Mouse (Mus musculus) liver, adult 2 months (tissue): ENCODE measurements around the gene Rcc1l. TPM values are rescaled to one million over a fixed set of nuclear protein-coding genes. Genes with fewer than 3 reads are reported as not detected.

ENCODE experiments used
- DNase-seq: peaks from one replicate; pipeline ENCODE4 v3.0.0-alpha.2; 2011; ENCODE audit warnings: low read depth, low spot score; ENCODE audit errors: extremely low read depth
- H3K27ac ChIP-seq: fragments of 200-500 bp; replicated peaks from 2 replicates; pipeline ENCODE4 v1.5.1; 2012; ENCODE audit warnings: low read depth, mild to moderate bottlenecking, control low read depth, inconsistent platforms, low read length; ENCODE audit not compliant: insufficient read depth
- H3K27me3 ChIP-seq: fragments of 200-500 bp; 2 replicates; pipeline ENCODE4 v1.6.1; 2012; ENCODE audit warnings: mild to moderate bottlenecking, moderate library complexity, low read length, inconsistent platforms; ENCODE audit not compliant: control insufficient read depth, insufficient read depth
- H3K36me3 ChIP-seq: fragments of 200-500 bp; 2 replicates; pipeline ENCODE4 v1.6.1; 2012; ENCODE audit warnings: low read length, inconsistent platforms; ENCODE audit not compliant: control insufficient read depth, insufficient read depth
- H3K4me1 ChIP-seq: fragments of 200-500 bp; 2 replicates; pipeline ENCODE4 v1.6.1; 2011; ENCODE audit warnings: low read length; ENCODE audit not compliant: control insufficient read depth, insufficient read depth
- H3K4me3 ChIP-seq: fragments of 200-500 bp; 2 replicates; pipeline ENCODE4 v1.5.1; 2011; ENCODE audit warnings: low read depth, mild to moderate bottlenecking, control low read depth, low read length, moderate library complexity; ENCODE audit not compliant: insufficient read depth
- H3K79me2 ChIP-seq: fragments of 200-500 bp; 2 replicates; pipeline ENCODE4 v1.6.1; 2012; ENCODE audit warnings: inconsistent platforms, mild to moderate bottlenecking, low read length, moderate library complexity; ENCODE audit not compliant: control insufficient read depth, insufficient read depth
- H3K9ac ChIP-seq: fragments of 200-500 bp; 2 replicates; pipeline ENCODE4 v1.6.1; 2012; ENCODE audit warnings: low read depth, mild to moderate bottlenecking, control low read depth, inconsistent platforms, low read length
- CTCF ChIP-seq: fragments of 200-500 bp; IDR thresholded peaks from 2 replicates; pipeline ENCODE4 v1.5.1; 2011; ENCODE audit warnings: low read depth, low read length, control low read depth
- POLR2A ChIP-seq: fragments of 200-500 bp; IDR thresholded peaks from 2 replicates; pipeline ENCODE4 v1.6.1; 2011; ENCODE audit warnings: low read length, control low read depth; ENCODE audit not compliant: insufficient read depth; ENCODE audit errors: extremely low read depth
- WGBS: fragments of 180-500 bp; shearing (Covaris S2); methylation state at CpG from one replicate; pipeline ENCODE4 v1.1.7; 2018; 5-methylcytosine and 5-hydroxymethylcytosine counted together
- polyA plus RNA-seq: library from polyadenylated mRNA; depleted of rRNA; stranded (reverse); fragments of >200 nt; gene quantifications from 2 replicates; pipeline ENCODE4 v1.2.3, GENCODE M21; 2012
- total RNA-seq: library from RNA; depleted of rRNA; stranded (reverse); fragments of >200 nt; gene quantifications from 2 replicates; pipeline ENCODE4 v1.2.3, GENCODE M21; 2014

Rcc1l gene
- total and polyA plus RNA-seq, 2 experiments, result 9.9 to 16.4 TPM

GRCm38 (mm10) chr5:134137933-134138332 is 38.6 kb downstream of the Rcc1l start:
- no peaks in the 10 kb centered on the region for H3K27me3 ChIP-seq
- H3K79me2 ChIP-seq, result no peaks in the 10 kb centered on the region
- H3K4me1 ChIP-seq, result no peaks in the 10 kb centered on the region
- H3K9ac ChIP-seq, result no peak overlapping the region
- DNase-seq, result no peak
- H3K27ac ChIP-seq, result no peak overlapping the region
- no peak overlapping the region for H3K4me3 ChIP-seq
- H3K36me3 ChIP-seq, result no peaks in the 10 kb centered on the region
- no peak for TF ChIP-seq POLR2A
- TF ChIP-seq CTCF, result no peak
- 93% methylated on average over 5 of the region's 5 CpGs for WGBS

GRCm38 (mm10) chr5:134136022-134136421 is 40.6 kb downstream of the Rcc1l start:
- no peaks in the 10 kb centered on the region for H3K27me3 ChIP-seq
- no peaks in the 10 kb centered on the region for H3K4me1 ChIP-seq
- no peak overlapping the region for H3K27ac ChIP-seq
- no peak overlapping the region for H3K4me3 ChIP-seq
- no peak for DNase-seq
- no peak overlapping the region for H3K9ac ChIP-seq
- TF ChIP-seq CTCF (no peak), POLR2A (no peak)
- WGBS, result 90% methylated on average over 12 of the region's 12 CpGs
- no peaks in the 10 kb centered on the region for H3K79me2 ChIP-seq
- H3K36me3 ChIP-seq, result no peaks in the 10 kb centered on the region

- H3K36me3 ChIP-seq, result no peaks in the 10 kb centered on the region
- H3K9ac ChIP-seq, result no peak overlapping the region
- TF ChIP-seq CTCF (no peak), POLR2A (no peak)
- no peak overlapping the region for H3K4me3 ChIP-seq
- no peaks in the 10 kb centered on the region for H3K4me1 ChIP-seq
- 64% methylated on average over 4 of the region's 4 CpGs for WGBS
- DNase-seq, result no peak
- no peak overlapping the region for H3K27ac ChIP-seq
- no peaks in the 10 kb centered on the region for H3K79me2 ChIP-seq
- H3K27me3 ChIP-seq, result no peaks in the 10 kb centered on the region
These were observed 45.0 kb downstream of the Rcc1l start for GRCm38 (mm10) chr5:134131586-134131985.

- Histone ChIP-seq H3K36me3 (no peaks in the 10 kb centered on the region), H3K4me1 (no peaks in the 10 kb centered on the region), H3K27ac (no peak overlapping the region), H3K4me3 (no peak overlapping the region), H3K27me3 (no peaks in the 10 kb centered on the region), H3K79me2 (no peaks in the 10 kb centered on the region), H3K9ac (no peak overlapping the region)
- WGBS, result 90% methylated on average over 2 of the region's 2 CpGs
- TF ChIP-seq CTCF (no peak), POLR2A (no peak)
- DNase-seq, result no peak
These were observed 50.3 kb downstream of the Rcc1l start for GRCm38 (mm10) chr5:134126232-134126631.

DNA sequence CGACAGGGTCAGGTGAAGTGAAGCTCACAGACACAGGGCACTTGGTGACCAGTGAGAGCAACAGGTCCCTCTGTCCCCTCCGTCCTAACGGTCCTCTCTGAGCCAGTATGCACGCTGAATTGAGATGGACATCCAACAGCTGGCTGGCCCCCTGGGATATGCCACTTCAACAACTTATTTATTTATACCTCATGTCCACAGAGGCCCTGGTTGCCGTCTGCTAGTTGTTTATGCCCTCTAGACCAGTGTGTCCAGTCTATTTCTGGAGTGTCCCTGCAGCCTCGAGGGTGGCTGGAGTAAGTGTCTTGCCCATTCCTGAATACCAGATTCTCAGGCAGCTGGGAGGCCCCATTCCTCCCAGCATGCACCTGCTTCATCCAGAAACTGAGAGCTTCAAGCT is 52.7 kb downstream of the Rcc1l start:
- TF ChIP-seq CTCF (no peak), POLR2A (no peak)
- Histone ChIP-seq H3K27ac (no peak overlapping the region), H3K36me3 (no peaks in the 10 kb centered on the region), H3K27me3 (no peaks in the 10 kb centered on the region), H3K4me3 (no peak overlapping the region), H3K4me1 (no peaks in the 10 kb centered on the region), H3K79me2 (no peaks in the 10 kb centered on the region), H3K9ac (no peak overlapping the region)
- WGBS, result 91% methylated on average over 6 of the region's 6 CpGs
- no peak for DNase-seq

DNA sequence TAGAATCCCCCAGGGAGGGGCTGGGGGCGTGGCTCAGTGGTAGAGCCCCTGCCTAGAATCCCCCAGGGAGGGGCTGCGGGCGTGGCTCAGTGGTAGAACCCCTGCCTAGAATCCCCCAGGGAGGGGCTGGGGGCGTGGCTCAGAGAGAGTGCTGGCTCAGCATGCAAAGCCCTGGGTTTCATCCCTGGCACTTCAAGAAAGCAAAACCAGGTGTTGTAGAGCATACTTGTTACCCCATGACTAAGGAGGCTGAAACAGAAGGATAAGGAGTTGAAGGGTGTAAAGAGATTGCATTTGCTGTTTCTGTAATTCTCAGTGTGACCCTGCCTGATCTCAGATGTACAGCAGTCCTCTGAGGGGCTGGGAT is 54.7 kb downstream of the Rcc1l start:
- no peak overlapping the region for H3K9ac ChIP-seq
- H3K27me3 ChIP-seq, result no peaks in the 10 kb centered on the region
- H3K79me2 ChIP-seq, result no peaks in the 10 kb centered on the region
- 79% methylated on average over 4 of the region's 4 CpGs for WGBS
- no peak overlapping the region for H3K27ac ChIP-seq
- H3K4me3 ChIP-seq, result no peak overlapping the region
- no peaks in the 10 kb centered on the region for H3K4me1 ChIP-seq
- no peak for TF ChIP-seq CTCF
- TF ChIP-seq POLR2A, result no peak
- no peaks in the 10 kb centered on the region for H3K36me3 ChIP-seq
- no peak for DNase-seq
